Mouse (Mus musculus) liver, embryonic 15.5 days (tissue): ENCODE results near the gene Zfp423. TPM values are rescaled to one million over a fixed set of nuclear protein-coding genes. Genes with fewer than 3 reads are reported as not detected.

Source experiments
- ATAC-seq: fragments of 200-750 bp; cut with Nextera tagmentation; 2 replicates; pipeline ENCODE4 v1.8.0; 2017; ENCODE audit warnings: moderate number of reproducible peaks, mild to moderate bottlenecking, moderate library complexity; ENCODE audit not compliant: insufficient read depth
- H3K27ac ChIP-seq: fragments of 300-500 bp; sonication (generic); replicated peaks from 2 replicates; pipeline ENCODE4 v1.5.1; 2015; ENCODE audit warnings: mild to moderate bottlenecking, inconsistent platforms
- H3K27me3 ChIP-seq: fragments of 300-500 bp; sonication (generic); 2 replicates; pipeline ENCODE4 v1.6.1; 2015; ENCODE audit warnings: mild to moderate bottlenecking, inconsistent platforms
- H3K36me3 ChIP-seq: fragments of 300-500 bp; sonication (generic); replicated peaks from 2 replicates; pipeline ENCODE4 v1.6.1; 2015; ENCODE audit warnings: moderate library complexity, mild to moderate bottlenecking, inconsistent platforms
- H3K4me1 ChIP-seq: fragments of 300-500 bp; sonication (generic); replicated peaks from 2 replicates; pipeline ENCODE4 v1.6.1; 2015; ENCODE audit warnings: inconsistent platforms
- H3K4me2 ChIP-seq: fragments of 300-500 bp; sonication (generic); 2 replicates; pipeline ENCODE4 v1.6.1; 2015; ENCODE audit warnings: moderate library complexity, mild to moderate bottlenecking, inconsistent platforms
- H3K4me3 ChIP-seq: fragments of 300-500 bp; sonication (generic); replicated peaks from 2 replicates; pipeline ENCODE4 v1.5.1; 2015; ENCODE audit warnings: mild to moderate bottlenecking, inconsistent platforms
- H3K9ac ChIP-seq: fragments of 300-500 bp; sonication (generic); 2 replicates; pipeline ENCODE4 v1.6.1; 2015; ENCODE audit warnings: moderate library complexity, mild to moderate bottlenecking, inconsistent platforms
- H3K9me3 ChIP-seq: fragments of 300-500 bp; sonication (generic); replicated peaks from 2 replicates; pipeline ENCODE4 v1.6.1; 2016; ENCODE audit warnings: inconsistent platforms
- WGBS: fragments of 180-500 bp; shearing (Covaris S2); methylation state at CpG from one replicate; pipeline ENCODE4 v1.1.7; 2015; ENCODE audit warnings: mixed read lengths; ENCODE audit not compliant: insufficient replicate concordance; 5-methylcytosine and 5-hydroxymethylcytosine counted together
- polyA plus RNA-seq: library from polyadenylated mRNA; unstranded; fragments of >200 nt; fragmentation: Nextera tagmentation; extraction: Ambion mirVana; gene quantifications from 2 replicates; pipeline ENCODE4 v1.2.1, GENCODE M21; 2015

Gene Zfp423
- polyA plus RNA-seq, 1 experiment from 2014 or later: 0.30 TPM

DNA sequence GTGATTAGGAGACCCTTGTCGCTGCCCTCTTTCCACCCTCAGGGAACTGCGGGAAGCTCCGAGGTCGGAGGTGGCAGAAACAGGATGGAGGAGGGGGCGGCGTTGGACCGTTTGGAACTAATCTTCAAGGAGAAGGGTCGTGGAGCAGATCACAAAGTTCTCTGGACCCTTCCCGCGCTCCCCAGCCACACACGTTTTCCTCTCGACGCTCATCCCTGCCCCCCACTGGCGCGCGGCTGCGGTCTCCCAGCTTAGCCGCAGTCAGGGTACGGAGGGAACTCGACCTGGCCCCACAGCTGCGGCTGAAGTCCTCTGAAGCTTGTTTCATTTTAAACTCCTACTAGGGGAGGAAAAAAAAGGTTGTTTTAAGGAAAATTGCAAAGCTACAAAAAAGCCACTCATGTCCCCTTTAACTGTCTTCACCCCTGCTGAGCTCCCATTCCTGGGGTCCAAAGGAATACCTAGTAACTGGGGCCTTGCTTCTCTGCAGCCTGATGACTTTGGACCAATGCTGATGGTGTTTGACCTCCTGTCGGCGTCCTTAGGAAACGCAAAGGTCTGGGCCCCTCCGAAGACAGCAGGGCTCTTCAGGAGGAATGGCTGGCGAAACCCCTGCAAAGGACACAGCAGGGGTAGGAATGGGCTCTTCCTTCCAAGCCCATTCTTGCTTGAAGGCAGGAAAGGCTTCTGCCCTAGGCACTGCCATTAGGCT, 3.3 kb upstream of the Zfp423 start:
- H3K9me3 ChIP-seq: no peaks in the 10 kb centered on the region
- H3K9ac ChIP-seq: no peak overlapping the region
- 2% methylated on average over 26 of the region's 26 CpGs for WGBS
- no peak overlapping the region for H3K27ac ChIP-seq
- no peaks in the 10 kb centered on the region for H3K36me3 ChIP-seq
- H3K4me3 ChIP-seq: no peak overlapping the region
- peaks cover 73% of the 10 kb centered on the region for H3K27me3 ChIP-seq
- peaks cover 15% of the 10 kb centered on the region; the same call in 1 of the 2 replicates for H3K4me1 ChIP-seq
- no peak for ATAC-seq
- H3K4me2 ChIP-seq: peak overlapping the region; percentile 38; the same call in 1 of the 2 replicates

DNA sequence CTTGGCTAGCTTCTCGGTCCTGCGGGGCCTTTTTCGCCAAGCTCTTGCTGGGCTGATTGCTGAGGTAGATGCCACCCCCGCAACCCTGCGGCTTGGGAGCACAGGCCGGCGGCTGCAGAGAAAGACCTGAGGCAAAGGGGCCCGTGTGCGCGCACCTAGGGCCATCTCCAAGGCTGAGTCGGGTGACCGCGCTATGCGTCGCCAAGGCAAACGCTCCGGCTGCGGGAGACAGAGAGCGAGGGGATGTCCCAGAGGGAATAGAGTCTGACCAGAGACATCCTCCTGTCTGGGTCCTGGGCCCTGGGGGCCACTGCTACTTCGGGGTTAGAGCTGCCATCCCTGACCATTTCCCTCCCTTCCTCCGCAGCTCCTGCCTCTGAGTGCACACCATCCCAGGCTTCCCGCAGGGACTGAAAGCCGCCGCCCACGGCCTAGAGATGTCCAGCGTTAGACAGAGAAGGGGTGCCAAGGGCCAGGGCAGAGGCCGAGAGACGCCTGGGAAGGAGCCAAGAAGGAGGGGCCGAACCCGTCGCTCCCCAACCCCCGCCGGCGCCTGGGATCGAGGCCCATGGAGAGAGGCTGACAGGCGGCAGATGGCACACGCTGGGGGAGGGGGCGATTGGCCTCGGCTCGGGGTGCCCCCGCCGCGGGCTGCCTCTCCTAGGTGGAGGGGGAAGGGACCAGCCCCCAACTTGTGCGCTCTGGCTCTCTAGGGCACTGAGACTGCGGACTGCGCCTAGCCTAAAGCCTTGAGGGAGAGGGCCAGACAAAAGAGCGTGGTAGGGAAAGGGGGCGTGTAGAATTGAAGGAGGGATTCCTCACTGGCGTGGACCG, 2.5 kb upstream of the Zfp423 start:
- H3K9ac ChIP-seq: no peak overlapping the region
- H3K4me2 ChIP-seq: peak overlapping the region; percentile 38
- no peaks in the 10 kb centered on the region for H3K36me3 ChIP-seq
- H3K4me3 ChIP-seq: 0 out of 2 replicates have a peak overlapping the region, but pooled peaks have one; percentile 1
- 1% methylated on average over 50 of the region's 50 CpGs for WGBS
- H3K9me3 ChIP-seq: no peaks in the 10 kb centered on the region
- H3K4me1 ChIP-seq: peaks cover 15% of the 10 kb centered on the region; the same call in 1 of the 2 replicates
- ATAC-seq: no peak
- H3K27ac ChIP-seq: no peak overlapping the region
- peaks cover 80% of the 10 kb centered on the region for H3K27me3 ChIP-seq

DNA sequence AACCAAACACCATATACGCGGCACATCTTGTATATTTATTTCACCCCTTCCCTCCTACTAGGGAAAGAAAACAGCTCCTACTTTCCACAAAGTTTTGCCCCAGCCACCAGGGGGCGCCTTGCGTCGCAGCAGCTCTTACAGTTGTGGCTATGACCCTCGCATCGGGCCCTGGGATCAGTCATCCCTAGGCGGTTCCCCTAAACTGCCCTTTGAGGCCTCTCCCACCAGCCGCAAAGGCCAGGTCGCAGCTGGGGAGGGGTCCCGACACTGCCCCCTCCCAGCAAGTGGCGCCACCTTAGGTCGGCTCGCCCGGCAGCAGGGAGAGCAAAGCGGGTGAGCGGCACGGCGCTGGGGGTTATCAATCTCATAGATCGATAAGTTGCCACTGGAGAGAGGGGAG, 1.7 kb upstream of the Zfp423 start:
- 2% methylated on average over 20 of the region's 20 CpGs for WGBS
- H3K27me3 ChIP-seq: peaks cover 88% of the 10 kb centered on the region

DNA sequence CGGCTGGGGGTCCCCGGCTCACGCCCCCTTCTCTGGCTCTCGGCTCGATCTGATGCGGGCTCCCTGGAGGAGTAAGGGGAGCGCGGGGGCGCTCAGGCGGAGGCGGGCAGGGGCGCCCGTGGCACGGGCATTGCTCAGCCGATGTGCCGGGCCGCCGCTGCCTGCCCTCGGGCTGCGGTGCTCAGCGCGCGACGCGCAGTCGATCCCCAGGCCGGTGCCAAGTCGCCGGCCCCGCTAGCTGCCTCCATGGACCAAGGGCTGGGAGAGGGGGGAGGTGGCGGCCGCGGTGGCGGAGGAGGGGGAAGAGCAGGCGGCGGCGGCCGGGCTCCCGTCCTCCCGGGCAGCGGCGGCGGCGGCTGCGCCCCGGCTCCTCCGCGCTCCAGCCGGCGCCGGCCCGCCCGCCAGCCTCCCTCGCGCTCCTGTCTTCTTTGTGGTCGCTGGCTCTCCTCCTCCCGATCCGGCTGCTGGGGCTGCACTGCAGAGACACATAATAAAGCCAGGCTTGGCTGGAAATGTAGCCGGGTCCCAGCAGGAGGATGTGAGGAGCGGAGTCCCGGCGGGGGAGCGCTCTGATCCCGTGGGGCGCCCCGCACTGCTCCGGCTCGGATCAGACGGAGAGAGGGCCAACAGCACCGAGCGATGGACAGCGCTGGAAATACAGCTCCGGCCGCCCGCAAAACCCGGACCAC, 810 bp upstream of the Zfp423 start:
- Histone ChIP-seq H3K4me1 (peaks cover 15% of the 10 kb centered on the region; the same call in 1 of the 2 replicates), H3K4me3 (peak overlapping the region; percentile 53), H3K36me3 (no peaks in the 10 kb centered on the region), H3K27me3 (peaks cover 96% of the 10 kb centered on the region), H3K4me2 (peak overlapping the region; percentile 70), H3K9ac (no peak overlapping the region), H3K27ac (no peak overlapping the region), H3K9me3 (no peaks in the 10 kb centered on the region)
- WGBS: under 1% methylated on average over 67 of the region's 76 CpGs
- 0 out of 2 replicates have a peak, but pooled peaks have one; percentile 19 for ATAC-seq

More for the DNA sequence above, 1.7 kb upstream of the Zfp423 start:
- peak overlapping the region; percentile 38 for H3K4me2 ChIP-seq
- ATAC-seq: no peak
- H3K9ac ChIP-seq: no peak overlapping the region
- no peaks in the 10 kb centered on the region for H3K9me3 ChIP-seq
- peaks cover 15% of the 10 kb centered on the region; the same call in 1 of the 2 replicates for H3K4me1 ChIP-seq
- H3K27ac ChIP-seq: no peak overlapping the region
- H3K4me3 ChIP-seq: 0 out of 2 replicates have a peak overlapping the region, but pooled peaks have one; percentile 1
- no peaks in the 10 kb centered on the region for H3K36me3 ChIP-seq

DNA sequence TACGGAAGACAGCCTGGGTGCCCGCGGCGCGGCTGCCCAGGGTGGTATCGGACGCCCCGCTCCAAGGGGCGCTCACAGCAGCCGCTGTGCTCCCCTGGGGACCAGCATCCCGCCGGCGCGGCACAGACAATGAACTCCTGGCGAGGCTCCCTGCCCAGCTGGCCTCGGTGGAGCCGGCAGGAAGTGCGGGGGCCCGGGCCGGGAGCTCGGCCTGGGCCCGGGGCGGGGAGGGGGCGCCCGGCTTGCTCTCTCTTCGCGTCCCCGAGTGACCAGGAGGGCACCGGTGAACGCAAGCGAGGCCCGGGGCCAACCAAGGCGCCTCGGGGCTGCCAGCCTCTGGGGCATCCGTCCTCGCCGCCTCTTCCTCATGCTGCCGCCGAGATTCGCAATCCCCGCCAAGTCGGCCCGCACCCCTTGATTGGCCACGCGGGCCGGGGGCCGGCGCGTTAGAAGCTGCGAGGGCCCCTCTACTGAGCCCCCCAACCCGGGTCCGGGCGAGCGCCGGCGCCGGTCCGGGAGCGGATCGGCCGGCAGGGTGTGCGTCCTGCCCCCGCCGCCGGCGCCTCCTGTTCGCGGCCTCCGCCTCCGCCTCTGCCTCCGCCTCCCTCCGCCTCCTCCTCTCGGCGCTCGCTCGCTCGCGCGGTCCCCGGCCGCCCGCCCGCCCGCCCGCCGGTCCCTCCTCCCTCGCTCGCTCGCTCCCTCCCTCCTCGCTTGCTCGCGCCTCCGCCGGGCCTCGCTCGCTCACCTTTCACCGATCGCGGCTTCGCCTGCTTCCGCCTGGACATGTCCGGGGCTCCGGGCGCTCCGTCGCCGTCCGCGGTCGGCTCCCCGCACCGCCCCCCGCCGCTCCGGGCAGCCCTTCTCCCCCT, 710 bp downstream of the Zfp423 start:
- H3K27me3 ChIP-seq: peaks cover 97% of the 10 kb centered on the region
- peak; percentile 27 for ATAC-seq
- peak overlapping the region; percentile 70 for H3K4me2 ChIP-seq
- peak overlapping the region; percentile 18 for H3K9ac ChIP-seq
- peak overlapping the region; percentile 53 for H3K4me3 ChIP-seq
- 0 out of 2 replicates have a peak overlapping the region, but pooled peaks have one; percentile 41 for H3K27ac ChIP-seq
- H3K4me1 ChIP-seq: peaks cover 15% of the 10 kb centered on the region; the same call in 1 of the 2 replicates
- WGBS: under 1% methylated on average over 87 of the region's 115 CpGs
- H3K9me3 ChIP-seq: no peaks in the 10 kb centered on the region
- H3K36me3 ChIP-seq: no peaks in the 10 kb centered on the region

DNA sequence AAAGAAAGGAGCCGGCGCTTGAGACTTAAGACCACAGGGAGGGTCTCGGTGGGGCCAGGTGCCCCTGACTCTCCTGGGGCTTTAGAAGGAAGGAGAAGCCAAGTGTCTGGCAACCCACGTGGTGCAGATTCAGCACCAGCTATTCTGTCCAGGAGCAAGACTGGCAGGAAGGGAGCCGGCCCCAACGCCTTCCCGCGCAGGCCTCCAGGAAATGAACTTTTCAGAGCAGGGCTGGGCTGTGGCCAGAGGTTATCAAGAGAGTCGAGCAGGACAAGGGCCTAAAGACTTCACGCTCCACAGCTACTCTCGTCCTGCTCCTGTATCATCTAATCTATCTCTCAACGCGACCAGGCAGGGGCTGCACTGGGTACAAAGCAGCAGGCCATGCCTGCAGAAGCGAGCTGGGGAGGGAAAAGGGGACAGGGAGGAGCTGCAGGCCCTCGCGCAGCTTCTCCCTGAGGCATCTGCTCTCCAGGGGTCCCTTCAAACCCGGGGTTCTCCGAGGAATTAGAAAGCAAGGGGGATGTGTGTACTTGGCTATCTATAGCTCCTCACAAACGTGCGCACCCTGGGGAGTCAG, 1.4 kb downstream of the Zfp423 start:
- Histone ChIP-seq H3K4me2 (peak overlapping the region; percentile 70), H3K4me3 (peak overlapping the region; percentile 53), H3K9ac (no peak overlapping the region), H3K9me3 (no peaks in the 10 kb centered on the region), H3K36me3 (no peaks in the 10 kb centered on the region), H3K4me1 (peaks cover 15% of the 10 kb centered on the region; the same call in 1 of the 2 replicates), H3K27ac (no peak overlapping the region), H3K27me3 (peaks cover 90% of the 10 kb centered on the region)
- ATAC-seq: no peak
- under 1% methylated on average over 20 of the region's 20 CpGs for WGBS

DNA sequence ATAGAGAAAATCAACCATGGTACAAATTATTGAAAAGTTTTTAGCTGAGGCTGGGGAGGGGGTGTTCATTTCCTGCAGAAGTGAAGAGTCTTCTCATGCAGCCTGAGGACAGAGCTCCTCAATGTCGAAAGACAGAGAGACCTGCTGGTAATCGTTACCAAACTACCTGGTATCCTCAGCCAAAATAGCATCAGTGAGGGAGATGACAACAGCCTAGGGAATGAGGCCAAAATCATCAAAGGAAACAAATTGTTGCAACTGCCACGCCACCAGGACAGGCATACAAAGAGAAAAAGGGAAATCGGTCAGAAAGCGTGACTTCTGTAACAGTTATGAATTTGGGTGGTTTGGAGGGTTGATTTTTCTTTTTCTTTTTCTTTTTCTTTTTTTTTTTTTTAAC, 3.4 kb downstream of the Zfp423 start:
- Histone ChIP-seq H3K36me3 (no peaks in the 10 kb centered on the region), H3K27ac (no peak overlapping the region), H3K27me3 (peaks cover 71% of the 10 kb centered on the region), H3K9me3 (no peaks in the 10 kb centered on the region), H3K9ac (no peak overlapping the region), H3K4me3 (no peak overlapping the region), H3K4me2 (no peak overlapping the region), H3K4me1 (peaks cover 7% of the 10 kb centered on the region; the same call in 1 of the 2 replicates)
- no peak for ATAC-seq
- 52% methylated on average over 5 of the region's 5 CpGs for WGBS

DNA sequence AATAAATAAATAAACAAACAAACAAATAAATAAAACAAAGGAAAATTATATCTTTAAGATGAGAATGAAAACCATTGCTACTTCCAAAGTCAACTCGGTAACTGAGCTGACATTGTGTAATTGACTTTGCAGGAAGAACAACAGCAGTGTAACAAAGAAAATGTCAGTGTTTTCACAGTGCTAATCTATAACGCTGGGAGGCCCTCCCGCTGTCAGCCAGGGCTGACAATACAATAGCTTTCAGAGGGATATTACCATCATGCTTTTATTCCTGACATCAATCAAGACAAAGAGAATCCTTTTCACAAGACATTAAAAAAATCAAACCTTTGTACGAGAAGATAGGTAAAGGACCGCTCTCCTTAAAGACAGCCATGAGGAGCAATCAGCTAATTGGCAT, 5.9 kb downstream of the Zfp423 start:
- H3K27me3 ChIP-seq: peaks cover 45% of the 10 kb centered on the region
- H3K36me3 ChIP-seq: no peaks in the 10 kb centered on the region
- H3K4me1 ChIP-seq: no peaks in the 10 kb centered on the region; the same call in 1 of the 2 replicates
- no peak overlapping the region for H3K4me2 ChIP-seq
- H3K9me3 ChIP-seq: no peaks in the 10 kb centered on the region
- ATAC-seq: no peak
- no peak overlapping the region for H3K4me3 ChIP-seq
- 52% methylated on average over 5 of the region's 5 CpGs for WGBS
- no peak overlapping the region for H3K9ac ChIP-seq
- H3K27ac ChIP-seq: no peak overlapping the region

DNA sequence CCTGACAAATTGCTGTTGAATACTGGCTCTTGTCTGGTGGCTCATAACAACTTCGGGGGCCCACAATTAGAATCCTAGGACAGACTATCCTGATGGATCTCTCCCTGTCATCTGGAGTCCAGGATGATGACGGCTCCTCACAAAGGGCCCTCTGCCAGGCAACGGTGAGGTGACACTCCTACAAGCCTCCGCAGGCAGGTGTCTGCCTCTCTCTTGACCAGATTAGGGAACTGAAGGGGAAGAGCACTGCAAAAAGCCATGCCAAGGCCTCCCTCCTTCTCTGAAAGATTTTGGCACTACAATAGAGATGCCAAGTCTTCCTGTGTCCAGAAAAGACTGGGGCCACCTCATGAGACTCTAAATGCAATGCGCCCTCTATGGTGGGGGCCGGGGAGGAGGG, 7.1 kb downstream of the Zfp423 start:
- no peak for ATAC-seq
- no peaks in the 10 kb centered on the region for H3K36me3 ChIP-seq
- no peak overlapping the region for H3K4me3 ChIP-seq
- WGBS: 65% methylated on average over 6 of the region's 6 CpGs
- H3K27me3 ChIP-seq: peaks cover 34% of the 10 kb centered on the region
- H3K9me3 ChIP-seq: no peaks in the 10 kb centered on the region
- no peak overlapping the region for H3K4me2 ChIP-seq
- no peaks in the 10 kb centered on the region for H3K4me1 ChIP-seq
- no peak overlapping the region for H3K9ac ChIP-seq
- no peak overlapping the region for H3K27ac ChIP-seq
